Mouse (Mus musculus): Measurements from ENCODE around the gene Arhgap45. TPM values are rescaled to one million over a fixed set of nuclear protein-coding genes. Genes with fewer than 3 reads are reported as not detected.

Gene Arhgap45
- polyA plus RNA-seq, 1 experiment from 2014 or later = 1.2 TPM

DNA sequence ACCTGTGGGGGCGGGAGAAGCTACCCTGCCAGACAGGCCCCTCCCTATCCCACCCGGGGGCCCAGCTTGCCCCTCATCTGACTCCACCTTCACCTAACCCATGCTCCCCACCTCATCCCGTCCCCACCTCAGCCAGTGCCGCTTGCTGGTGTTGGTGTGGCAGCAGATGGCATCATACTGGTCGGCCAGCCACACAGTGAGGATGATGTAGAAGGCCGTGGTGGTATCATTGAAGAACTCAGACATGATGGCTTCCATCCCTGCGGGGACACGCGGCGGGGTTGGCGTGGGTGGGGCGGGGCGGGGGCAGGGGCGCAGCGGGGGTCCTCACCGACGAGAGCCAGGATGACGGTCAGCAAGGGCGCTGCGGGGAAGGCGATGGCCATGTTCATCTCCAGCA is 38.4 kb upstream of the Arhgap45 start:
- ATAC-seq = no peak
- WGBS = 95% methylated on average over 21 of the region's 21 CpGs
- H3K36me3 ChIP-seq (ENCODE audit: poor library complexity, severe bottlenecking) = peaks cover 67% of the 10 kb centered on the region
- peaks cover 7% of the 10 kb centered on the region for H3K27me3 ChIP-seq
- peaks cover 20% of the 10 kb centered on the region for H3K4me1 ChIP-seq
- H3K27ac ChIP-seq = no peak overlapping the region
- no peak overlapping the region for H3K4me2 ChIP-seq
- H3K4me3 ChIP-seq = no peak overlapping the region
- H3K9me3 ChIP-seq (replicated peaks) = no peaks in the 10 kb centered on the region
- no peak overlapping the region for H3K9ac ChIP-seq

DNA sequence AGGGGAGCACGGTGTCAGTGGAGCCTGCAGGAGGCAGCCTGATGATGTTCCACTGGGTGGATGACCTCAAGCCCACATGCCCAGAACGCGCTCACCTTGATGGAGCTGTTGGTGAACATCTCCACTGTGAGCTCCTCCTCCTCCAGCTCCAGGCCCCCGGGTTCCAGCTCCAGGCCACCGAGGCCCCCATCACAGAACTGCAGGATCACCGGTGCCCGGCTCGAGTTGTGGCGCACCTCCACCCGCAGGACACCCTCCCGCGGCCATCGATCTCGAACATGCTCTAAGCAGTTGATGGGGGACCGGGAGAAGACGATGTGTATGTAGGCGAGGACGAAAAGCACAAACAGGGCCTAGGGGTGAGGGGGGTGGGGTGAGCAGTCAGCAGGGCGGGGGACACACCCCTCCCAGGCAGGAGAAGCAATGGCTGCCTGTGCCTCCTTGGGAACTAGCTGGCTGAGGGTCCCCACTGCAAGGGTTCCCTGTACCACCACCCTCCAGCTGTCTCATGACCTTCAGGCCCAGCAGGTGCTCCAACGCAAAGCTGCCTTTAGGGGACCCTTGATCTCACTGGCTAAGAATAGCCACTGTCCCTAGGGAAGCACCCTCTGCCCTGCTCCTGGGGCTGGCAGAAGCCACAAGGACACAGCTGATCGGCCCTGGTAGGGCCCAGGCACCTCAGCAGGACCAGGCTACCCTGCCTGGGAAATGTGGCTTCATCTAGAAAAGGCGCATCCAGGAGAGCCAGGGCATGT is 36.9 kb upstream of the Arhgap45 start:
- H3K4me3 ChIP-seq = no peak overlapping the region
- H3K9ac ChIP-seq = no peak overlapping the region
- H3K4me2 ChIP-seq = no peak overlapping the region
- peaks cover 56% of the 10 kb centered on the region for H3K36me3 ChIP-seq (ENCODE audit: poor library complexity, severe bottlenecking)
- H3K27ac ChIP-seq = no peak overlapping the region
- no peaks in the 10 kb centered on the region for H3K27me3 ChIP-seq
- H3K9me3 ChIP-seq (replicated peaks) = no peaks in the 10 kb centered on the region
- H3K4me1 ChIP-seq = peaks cover 26% of the 10 kb centered on the region
- 91% methylated on average over 22 of the region's 22 CpGs for WGBS
- ATAC-seq = no peak

DNA sequence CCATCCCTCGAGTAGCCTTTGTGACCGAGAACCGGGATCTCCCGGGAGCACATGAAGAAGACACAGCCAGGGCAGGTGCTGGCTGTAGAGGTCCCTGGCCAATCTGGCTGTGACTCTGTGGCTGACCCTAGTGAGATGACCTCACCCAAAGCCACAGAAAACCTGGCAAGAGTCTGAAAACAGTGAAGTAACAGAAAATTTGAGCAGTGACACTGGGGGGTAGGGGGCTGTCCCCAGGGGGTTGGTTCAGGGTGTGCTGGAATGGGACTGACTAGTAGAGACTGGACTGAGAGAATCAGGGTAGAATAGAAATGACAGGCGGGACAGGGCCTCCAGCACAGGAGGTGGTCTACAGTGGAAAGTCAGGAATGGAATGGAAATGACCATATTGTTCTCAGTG is 33.2 kb upstream of the Arhgap45 start:
- Histone ChIP-seq H3K36me3 (ENCODE audit: poor library complexity, severe bottlenecking) (peaks cover 19% of the 10 kb centered on the region), H3K9me3 (replicated peaks) (no peaks in the 10 kb centered on the region), H3K4me2 (peak overlapping the region; percentile 86), H3K4me1 (peaks cover 44% of the 10 kb centered on the region), H3K27ac (peak overlapping the region; percentile 96), H3K27me3 (peaks cover 18% of the 10 kb centered on the region), H3K4me3 (peak overlapping the region; percentile 80), H3K9ac (peak overlapping the region; percentile 90)
- no peak for ATAC-seq
- WGBS = 75% methylated on average over 5 of the region's 5 CpGs

DNA sequence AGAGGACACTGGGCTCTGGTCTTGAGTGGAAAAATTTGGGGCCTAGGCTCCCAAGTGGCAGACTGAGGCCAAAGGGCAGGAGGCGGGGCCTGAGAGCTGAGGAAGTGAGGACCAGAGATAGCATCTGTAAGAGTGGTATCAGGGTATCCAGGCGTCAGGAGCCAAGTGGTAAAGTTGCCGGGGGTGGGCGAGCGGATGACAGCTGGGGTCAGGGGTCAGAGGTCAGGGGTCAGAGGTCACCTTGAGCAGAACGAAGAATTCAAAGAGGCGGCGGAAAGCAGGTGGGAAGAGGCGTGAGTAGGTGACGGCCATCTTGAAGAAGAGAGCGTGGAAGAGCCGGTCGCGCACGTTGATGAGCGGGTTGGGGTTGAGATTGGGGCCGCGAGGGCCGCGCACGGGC is 32.8 kb upstream of the Arhgap45 start:
- Histone ChIP-seq H3K27ac (peak overlapping the region; percentile 96), H3K36me3 (ENCODE audit: poor library complexity, severe bottlenecking) (peaks cover 15% of the 10 kb centered on the region), H3K27me3 (peaks cover 23% of the 10 kb centered on the region), H3K4me2 (peak overlapping the region; percentile 86), H3K4me3 (peak overlapping the region; percentile 80), H3K9me3 (replicated peaks) (no peaks in the 10 kb centered on the region), H3K4me1 (peaks cover 48% of the 10 kb centered on the region), H3K9ac (peak overlapping the region; percentile 90)
- 1% methylated on average over 21 of the region's 21 CpGs for WGBS
- ATAC-seq = no peak

DNA sequence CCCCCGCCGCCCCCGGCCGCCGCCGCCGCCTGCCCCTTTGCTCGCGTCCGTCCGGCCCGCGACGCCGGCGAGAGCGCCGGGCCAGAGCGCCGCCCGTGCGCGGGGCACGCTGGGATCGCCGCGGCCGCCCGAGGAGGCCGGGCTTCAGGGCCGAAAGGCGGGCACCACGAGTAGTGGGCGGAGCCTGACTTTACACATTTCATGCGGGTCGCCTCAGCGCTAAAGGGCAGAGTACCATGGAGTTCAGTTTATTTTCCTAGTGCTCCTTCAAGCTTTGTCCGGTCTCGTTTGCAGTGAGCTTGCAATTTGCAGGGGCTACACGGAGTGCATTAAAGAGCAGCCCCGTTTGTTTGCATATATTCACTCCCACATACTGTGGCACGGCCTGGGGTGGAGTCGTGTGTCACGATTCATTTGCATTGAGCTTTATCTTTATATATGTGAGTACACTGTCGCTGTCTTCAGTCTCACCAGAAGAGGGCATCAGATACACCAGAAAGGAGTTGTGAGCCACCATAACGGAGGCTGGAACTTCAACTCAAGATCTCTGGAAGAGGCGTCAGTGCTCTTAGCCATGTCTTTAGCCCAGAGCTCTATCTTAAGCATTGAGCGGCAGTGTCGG is 32.1 kb upstream of the Arhgap45 start, which contains the start of gene Tmem259:
Gene Tmem259, minus strand, starts transcription at position 136 of the 622 bp plus-strand sequence.
- Histone ChIP-seq H3K36me3 (ENCODE audit: poor library complexity, severe bottlenecking) (peaks cover 8% of the 10 kb centered on the region), H3K27ac (peak within 1 kb of the TSS; percentile 96), H3K27me3 (peaks cover 29% of the 10 kb centered on the region), H3K4me2 (peak within 1 kb of the TSS; percentile 86), H3K9ac (peak within 1 kb of the TSS; percentile 90), H3K9me3 (replicated peaks) (no peaks in the 10 kb centered on the region), H3K4me3 (peak within 1 kb of the TSS; percentile 80), H3K4me1 (peaks cover 48% of the 10 kb centered on the region)
- peak; percentile 81 for ATAC-seq
- WGBS = under 1% methylated on average over 33 of the region's 49 CpGs

DNA sequence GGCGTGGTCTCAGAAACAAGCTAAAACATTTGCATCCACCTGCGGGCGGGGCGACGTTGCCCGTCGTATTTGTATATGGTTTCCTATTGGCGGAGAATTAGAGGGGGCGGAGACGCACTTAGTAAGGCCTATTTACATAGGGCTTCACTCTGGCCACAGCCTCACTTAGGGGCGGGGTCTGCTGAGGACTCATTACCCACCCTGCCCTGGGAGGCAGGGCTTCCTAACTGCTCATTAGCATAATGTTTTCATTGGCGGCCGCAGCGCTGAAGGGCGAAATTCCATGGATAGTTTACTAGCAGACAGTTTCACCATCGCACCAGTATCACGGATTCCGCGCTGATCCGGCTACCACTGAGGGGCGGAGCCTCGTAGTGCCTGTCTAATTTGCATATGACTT is 31.6 kb upstream of the Arhgap45 start:
- Histone ChIP-seq H3K4me2 (peak overlapping the region; percentile 86), H3K36me3 (ENCODE audit: poor library complexity, severe bottlenecking) (peaks cover 6% of the 10 kb centered on the region; the same call in 1 of the 2 replicates), H3K9ac (peak overlapping the region; percentile 90), H3K4me1 (peaks cover 48% of the 10 kb centered on the region), H3K4me3 (peak overlapping the region; percentile 80), H3K9me3 (replicated peaks) (no peaks in the 10 kb centered on the region), H3K27ac (peak overlapping the region; percentile 96), H3K27me3 (peaks cover 35% of the 10 kb centered on the region)
- WGBS = under 1% methylated on average over 22 of the region's 22 CpGs
- peak; percentile 96 for ATAC-seq

DNA sequence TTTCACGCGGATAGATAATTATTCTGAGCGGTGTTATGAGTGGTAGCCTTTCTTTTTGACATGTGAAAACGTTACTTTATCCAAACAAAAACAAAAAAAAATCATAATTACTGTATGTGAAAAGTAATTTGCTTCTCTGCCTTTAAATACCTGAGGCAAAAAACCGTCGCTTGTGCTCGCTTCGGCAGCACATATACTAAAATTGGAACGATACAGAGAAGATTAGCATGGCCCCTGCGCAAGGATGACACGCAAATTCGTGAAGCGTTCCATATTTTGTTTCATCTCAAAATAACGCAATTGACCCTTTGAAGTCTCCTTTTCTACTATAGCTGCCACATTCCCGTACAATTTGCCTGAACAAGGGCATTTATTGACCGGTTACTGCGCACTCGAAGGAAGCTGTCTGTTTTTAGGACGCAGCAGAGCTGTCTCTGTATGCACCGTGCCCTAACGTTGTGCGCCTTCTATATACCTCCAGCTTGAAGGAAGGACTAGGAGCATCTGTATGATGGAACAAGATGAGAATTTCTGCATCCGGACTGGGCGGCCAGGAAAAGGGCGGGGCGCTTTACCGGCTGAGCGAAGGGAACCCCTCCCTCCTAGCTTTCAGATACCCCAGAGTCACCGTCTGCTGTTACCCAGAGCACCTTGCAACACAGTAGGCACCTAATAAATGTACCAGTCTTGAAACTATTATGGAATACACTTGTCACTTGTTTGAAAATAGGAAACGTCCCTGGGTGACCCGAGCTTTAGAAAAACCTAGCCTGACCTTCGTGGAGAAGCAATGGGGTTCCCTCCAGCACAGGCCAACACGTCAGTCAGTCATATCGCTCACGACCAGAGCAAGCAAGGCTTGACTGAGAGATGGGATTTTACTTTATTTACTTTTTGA is 30.9 kb upstream of the Arhgap45 start:
- WGBS = 5% methylated on average over 35 of the region's 35 CpGs
- H3K4me1 ChIP-seq = peaks cover 48% of the 10 kb centered on the region

DNA sequence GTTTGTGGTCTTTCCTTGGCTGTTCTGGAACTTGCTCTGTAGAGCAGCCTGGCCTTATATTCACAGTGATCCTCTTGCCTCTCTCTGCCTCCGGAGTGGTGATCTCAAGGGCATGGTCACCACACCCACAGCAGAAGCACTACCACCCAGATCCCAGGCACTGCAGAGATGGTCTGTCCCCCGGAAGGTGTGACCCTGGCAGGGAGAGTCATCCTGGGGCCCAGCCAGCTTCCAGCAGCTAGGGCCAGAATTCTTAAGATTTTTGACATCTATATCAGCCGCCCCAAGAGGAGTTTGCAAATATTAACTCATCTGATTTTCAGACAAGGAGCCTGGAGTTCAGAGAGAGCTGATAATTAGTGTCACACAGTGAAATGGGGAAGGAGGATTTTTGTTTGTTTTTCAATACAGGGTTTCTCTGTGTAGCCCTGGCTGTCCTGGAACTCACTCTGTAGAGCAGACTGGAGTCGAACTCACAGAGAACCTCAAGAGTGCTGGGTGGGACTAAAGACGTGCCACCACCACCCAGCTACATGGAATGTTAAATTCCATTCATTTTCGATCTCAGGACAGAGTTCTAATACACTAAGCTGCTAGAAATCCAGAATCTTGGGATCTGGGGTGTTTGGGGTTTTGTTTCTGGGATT is 30.1 kb upstream of the Arhgap45 start:
- 45% methylated on average over 6 of the region's 6 CpGs for WGBS
- peaks cover 7% of the 10 kb centered on the region for H3K9me3 ChIP-seq (replicated peaks)
- ATAC-seq = no peak

More for the DNA sequence above, 30.9 kb upstream of the Arhgap45 start:
- Histone ChIP-seq H3K9ac (peak overlapping the region; percentile 90), H3K9me3 (replicated peaks) (no peaks in the 10 kb centered on the region), H3K4me2 (peak overlapping the region; percentile 86), H3K27me3 (peaks cover 40% of the 10 kb centered on the region), H3K36me3 (ENCODE audit: poor library complexity, severe bottlenecking) (0 out of 2 replicates have a peak, but pooled peaks cover 6% of the 10 kb centered on the region), H3K4me3 (peak overlapping the region; percentile 80), H3K27ac (peak overlapping the region; percentile 96)
- 0 out of 2 replicates have a peak, but pooled peaks have one; percentile 11 for ATAC-seq

DNA sequence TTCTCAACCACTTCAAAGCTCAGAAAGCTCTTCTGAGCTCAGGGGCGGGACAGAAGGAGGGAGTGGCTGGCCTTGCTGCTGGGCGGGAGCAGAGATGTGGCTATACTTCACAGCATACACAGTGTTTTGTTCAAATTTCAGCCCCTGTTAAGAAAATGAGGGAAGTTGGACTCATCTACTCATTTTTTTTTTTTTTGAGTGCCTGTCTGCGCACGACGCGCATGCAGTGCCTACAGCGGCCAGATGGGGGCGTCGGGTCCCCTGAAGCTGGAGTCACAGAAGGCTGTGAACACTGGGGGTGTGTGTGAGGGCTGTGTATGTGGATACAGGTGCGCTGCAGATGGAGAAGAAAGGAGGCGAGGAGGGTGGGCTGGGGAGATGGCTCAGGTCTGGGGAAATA is 29.5 kb upstream of the Arhgap45 start:
- Histone ChIP-seq H3K4me2 (peak overlapping the region; percentile 86), H3K9me3 (replicated peaks) (peaks cover 11% of the 10 kb centered on the region), H3K27me3 (peaks cover 48% of the 10 kb centered on the region), H3K27ac (no peak overlapping the region), H3K36me3 (ENCODE audit: poor library complexity, severe bottlenecking) (no peaks in the 10 kb centered on the region), H3K4me1 (peaks cover 36% of the 10 kb centered on the region), H3K9ac (0 out of 2 replicates have a peak overlapping the region, but pooled peaks have one; percentile 2), H3K4me3 (peak overlapping the region; percentile 10; the same call in 1 of the 2 replicates)
- ATAC-seq = no peak
- 2% methylated on average over 11 of the region's 11 CpGs for whole genome bisulfite sequencing

More for the DNA sequence above, 30.1 kb upstream of the Arhgap45 start:
- Histone ChIP-seq H3K4me3 (peak overlapping the region; percentile 80), H3K4me2 (peak overlapping the region; percentile 86), H3K27me3 (peaks cover 48% of the 10 kb centered on the region), H3K36me3 (ENCODE audit: poor library complexity, severe bottlenecking) (no peaks in the 10 kb centered on the region), H3K4me1 (peaks cover 42% of the 10 kb centered on the region), H3K9ac (peak overlapping the region; percentile 90), H3K27ac (peak overlapping the region; percentile 96; the same call in 1 of the 2 replicates)

DNA sequence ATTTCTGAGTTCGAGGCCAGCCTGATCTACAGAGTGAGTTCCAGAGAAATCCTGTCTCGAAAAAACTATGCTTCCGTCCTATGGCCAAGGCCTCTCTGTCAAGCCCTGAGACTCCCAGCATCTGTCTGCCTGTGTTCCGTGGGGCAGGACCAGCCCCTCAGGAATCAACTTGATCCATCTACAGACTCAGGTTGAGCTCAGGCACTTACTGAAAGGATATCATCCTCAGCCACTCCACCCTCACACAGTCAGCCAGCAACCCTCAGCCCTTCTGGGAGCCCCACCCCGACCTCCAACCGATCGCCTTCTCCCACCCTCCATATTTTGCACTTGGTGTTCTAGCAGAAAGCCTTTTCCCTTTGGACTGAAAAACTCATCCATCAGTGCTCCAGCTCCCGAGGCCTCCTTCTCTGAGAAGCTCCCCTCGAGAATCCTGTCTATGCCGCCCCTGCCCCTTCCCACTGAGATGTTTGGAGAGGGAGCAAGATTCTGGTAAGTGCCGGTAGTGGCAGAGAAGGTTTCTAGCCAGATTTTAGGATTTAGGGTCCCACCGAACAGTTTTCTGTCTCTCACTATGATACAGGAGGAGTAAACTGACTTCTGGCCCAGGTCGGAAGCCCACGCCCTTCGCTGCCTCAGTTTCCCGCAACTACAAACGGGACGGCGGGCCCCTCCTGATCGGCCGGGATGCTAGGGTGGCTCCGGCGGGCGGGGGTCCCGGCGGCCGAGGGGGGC is 28.5 kb upstream of the Arhgap45 start:
- ATAC-seq = no peak
- H3K9me3 ChIP-seq (replicated peaks) = peaks cover 11% of the 10 kb centered on the region
- peak overlapping the region; percentile 58 for H3K4me2 ChIP-seq
- 11% methylated on average over 27 of the region's 27 CpGs for WGBS
- H3K4me3 ChIP-seq = peak overlapping the region; percentile 42
- H3K9ac ChIP-seq = peak overlapping the region; percentile 60
- H3K4me1 ChIP-seq = peaks cover 29% of the 10 kb centered on the region
- peaks cover 48% of the 10 kb centered on the region for H3K27me3 ChIP-seq
- H3K27ac ChIP-seq = no peak overlapping the region
- H3K36me3 ChIP-seq (ENCODE audit: poor library complexity, severe bottlenecking) = no peaks in the 10 kb centered on the region

All from forebrain, embryonic 13.5 days (tissue).